Mouse (Mus musculus): Measurements from ENCODE around the gene Gdpd1. TPM values are rescaled to one million over a fixed set of nuclear protein-coding genes. Genes with fewer than 3 reads are reported as not detected.
A peak's percentile ranks its signal among the peaks of the same experiment; 100 is the strongest.

The Gdpd1 gene
- polyA plus RNA-seq, 1 experiment from 2014 or later, result 32.1 TPM

DNA sequence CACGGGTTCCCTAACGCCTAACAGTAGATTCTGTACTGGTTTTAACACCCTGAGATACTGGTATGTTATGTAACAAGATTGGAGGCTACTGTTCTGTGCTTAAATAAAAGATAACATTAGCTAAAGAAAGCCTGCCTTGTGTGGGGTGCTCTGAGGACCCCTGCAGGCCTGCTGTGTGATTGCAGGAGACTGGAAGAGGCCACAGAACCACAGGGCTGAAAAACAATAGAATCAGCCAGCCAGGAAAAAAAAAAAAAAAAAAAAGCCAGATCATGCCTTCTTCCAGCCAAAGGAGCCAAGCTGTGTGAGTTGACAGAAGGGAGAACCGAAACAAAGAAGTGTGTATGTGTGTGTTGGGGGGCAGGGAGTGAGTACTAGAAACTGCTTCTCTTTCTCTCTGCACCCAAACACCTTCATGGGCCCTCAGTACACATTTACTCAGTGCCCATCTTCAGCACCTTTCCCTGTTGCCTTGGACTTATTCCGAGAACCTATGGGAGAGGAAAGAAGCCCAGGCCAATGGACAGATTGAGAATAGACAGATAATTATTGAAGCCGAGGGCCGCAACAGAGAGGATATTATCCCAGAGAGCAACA, 78.1 kb downstream of the Gdpd1 start:
- Histone ChIP-seq H3K27me3 (ENCODE audit: control insufficient read depth, insufficient read depth, low read length) (no peaks in the 10 kb centered on the region), H3K9ac (ENCODE audit: low read length) (no peak overlapping the region), H3K4me1 (ENCODE audit: control insufficient read depth, insufficient read depth, low read length) (peaks cover 27% of the 10 kb centered on the region), H3K4me2 (ENCODE audit: low read depth, low read length) (no peak overlapping the region), H3K4me3 (ENCODE audit: low read length) (no peak overlapping the region), H3K9me3 (replicated peaks; ENCODE audit: control insufficient read depth, low read length) (no peaks in the 10 kb centered on the region), H3K36me3 (ENCODE audit: control insufficient read depth, insufficient read depth) (no peaks in the 10 kb centered on the region), H3K27ac (ENCODE audit: low read length) (peak overlapping the region; percentile 86)
- WGBS, result 34% methylated on average over 6 of the region's 6 CpGs
- no peak for ATAC-seq (replicated peaks; ENCODE audit: extremely low read depth, insufficient read depth, low FRiP score)

DNA sequence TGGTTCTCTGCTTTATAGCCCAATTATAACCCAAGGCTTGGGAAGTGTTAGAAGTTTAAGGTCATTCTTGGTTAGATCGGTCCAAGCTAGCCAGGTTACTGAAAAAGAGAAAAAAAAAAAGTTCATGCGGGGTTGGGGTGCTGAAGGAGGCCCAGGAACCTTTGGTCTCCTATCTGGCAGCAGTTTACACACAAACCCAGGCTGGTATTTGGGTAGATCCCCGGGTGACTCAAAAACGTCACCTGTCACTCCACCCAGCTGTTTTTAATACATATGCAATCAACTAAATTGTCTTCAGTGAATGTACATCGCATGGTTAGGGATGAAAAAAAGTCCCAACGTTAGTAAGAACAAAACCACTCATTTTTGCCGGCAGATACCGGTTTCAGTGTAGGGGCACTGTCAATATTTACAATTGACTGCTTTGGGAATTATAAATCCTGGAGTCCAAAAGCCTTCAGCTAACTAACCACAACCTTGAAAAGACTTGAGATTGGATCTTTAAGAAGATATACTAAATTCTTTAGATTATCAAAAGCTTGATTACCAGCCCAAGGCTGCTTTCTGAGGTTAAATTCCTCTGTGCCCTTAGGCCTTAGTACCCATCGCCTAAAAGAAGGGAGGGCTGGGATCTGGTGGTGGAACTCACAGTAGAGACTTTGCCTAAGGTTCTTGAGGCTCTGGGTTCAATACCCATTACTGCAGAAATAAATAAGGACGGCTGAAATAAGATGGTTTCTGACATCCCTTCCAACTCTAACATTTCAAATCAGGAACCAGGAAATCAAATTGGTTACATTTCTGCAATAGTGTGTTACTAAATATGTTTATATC, 78.9 kb downstream of the Gdpd1 start:
- Histone ChIP-seq H3K4me3 (ENCODE audit: low read length) (no peak overlapping the region), H3K9me3 (replicated peaks; ENCODE audit: control insufficient read depth, low read length) (no peaks in the 10 kb centered on the region), H3K4me2 (ENCODE audit: low read depth, low read length) (no peak overlapping the region), H3K27ac (ENCODE audit: low read length) (peak overlapping the region; percentile 86), H3K9ac (ENCODE audit: low read length) (0 out of 2 replicates have a peak overlapping the region, but pooled peaks have one; percentile 13), H3K27me3 (ENCODE audit: control insufficient read depth, insufficient read depth, low read length) (no peaks in the 10 kb centered on the region), H3K4me1 (ENCODE audit: control insufficient read depth, insufficient read depth, low read length) (peaks cover 35% of the 10 kb centered on the region), H3K36me3 (ENCODE audit: control insufficient read depth, insufficient read depth) (no peaks in the 10 kb centered on the region)
- ATAC-seq (replicated peaks; ENCODE audit: extremely low read depth, insufficient read depth, low FRiP score), result no peak
- 49% methylated on average over 10 of the region's 10 CpGs for WGBS

DNA sequence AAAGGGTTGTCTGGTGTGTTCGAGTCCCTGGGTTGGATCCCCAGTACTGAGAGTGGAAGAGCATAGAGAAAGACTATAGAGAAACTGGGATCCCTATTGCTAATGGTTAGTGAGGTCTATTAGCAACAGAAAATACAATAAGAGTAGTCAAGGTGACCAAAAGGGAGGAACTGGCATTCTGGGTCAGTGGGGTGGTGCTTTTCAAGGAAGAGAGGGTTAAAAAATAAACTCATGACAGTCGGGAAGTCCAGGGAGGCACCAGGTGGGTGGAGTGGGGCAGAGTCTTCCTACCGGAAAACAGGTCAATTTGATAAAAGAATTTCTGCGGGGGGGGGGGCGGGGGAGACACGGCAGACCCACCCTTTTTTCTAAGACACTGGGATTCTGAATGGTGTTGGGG, 79.5 kb downstream of the Gdpd1 start:
- no peaks in the 10 kb centered on the region for H3K36me3 ChIP-seq (ENCODE audit: control insufficient read depth, insufficient read depth)
- WGBS, result 23% methylated on average over 6 of the region's 6 CpGs
- peak overlapping the region; percentile 70 for H3K9ac ChIP-seq (ENCODE audit: low read length)
- H3K27ac ChIP-seq (ENCODE audit: low read length), result peak overlapping the region; percentile 86
- peak overlapping the region; percentile 97 for H3K4me3 ChIP-seq (ENCODE audit: low read length)
- H3K27me3 ChIP-seq (ENCODE audit: control insufficient read depth, insufficient read depth, low read length), result no peaks in the 10 kb centered on the region
- H3K4me2 ChIP-seq (ENCODE audit: low read depth, low read length), result peak overlapping the region; percentile 75
- peaks cover 41% of the 10 kb centered on the region for H3K4me1 ChIP-seq (ENCODE audit: control insufficient read depth, insufficient read depth, low read length)
- H3K9me3 ChIP-seq (replicated peaks; ENCODE audit: control insufficient read depth, low read length), result no peaks in the 10 kb centered on the region
- ATAC-seq (replicated peaks; ENCODE audit: extremely low read depth, insufficient read depth, low FRiP score), result no peak

DNA sequence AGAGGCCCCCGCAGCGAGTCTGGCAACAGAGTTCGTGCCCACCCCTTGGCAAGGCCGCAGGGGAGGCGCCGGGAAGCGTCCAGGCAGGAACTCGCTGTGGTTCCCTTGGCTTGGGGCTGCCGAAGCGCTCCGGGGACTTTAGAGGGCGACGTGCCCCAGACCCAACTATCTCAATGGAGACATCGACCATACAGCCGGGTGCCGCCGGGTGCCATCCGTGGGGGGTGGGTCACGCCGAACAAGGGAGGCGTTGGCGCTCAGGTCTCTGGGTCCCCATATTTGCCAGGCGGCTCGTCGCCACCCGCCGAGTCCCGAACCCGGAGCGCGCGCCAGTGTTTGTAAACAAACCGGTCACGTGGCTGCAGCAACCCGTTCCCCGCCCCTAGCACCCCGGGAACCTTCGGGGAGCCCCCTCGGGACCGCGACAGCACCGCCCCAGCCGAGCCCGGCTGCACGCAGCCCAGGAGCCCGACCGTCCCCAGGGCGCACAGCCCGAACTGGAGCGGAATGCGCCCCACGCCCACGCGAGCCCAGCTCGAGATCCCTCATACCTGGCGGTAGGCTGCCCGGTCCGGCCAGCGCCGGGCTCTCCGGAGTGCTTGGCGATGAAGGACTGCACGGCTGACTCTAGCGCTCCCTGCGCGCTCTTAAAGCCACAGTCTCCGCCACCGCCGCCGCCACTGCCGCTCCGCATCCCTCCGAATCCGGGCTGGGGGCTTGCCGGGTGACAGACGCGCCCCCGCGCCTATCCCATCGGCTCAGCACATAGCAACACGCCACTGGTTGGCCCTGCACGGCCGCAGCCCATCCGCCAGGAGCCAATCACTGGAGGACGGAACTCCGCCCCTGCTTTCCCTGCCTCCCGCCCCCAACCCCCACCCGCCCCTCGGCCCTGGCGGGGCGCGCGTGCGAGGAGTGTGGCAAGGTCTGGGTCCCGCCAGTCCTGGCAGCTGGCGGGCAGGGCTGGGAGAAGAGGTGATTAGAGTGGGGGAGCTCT, 80.5 kb downstream of the Gdpd1 start, which contains the start of gene Ypel2:
Gene Ypel2 (minus strand): TSS at position 667 of the 997 bp plus-strand sequence.
- H3K9me3 ChIP-seq (replicated peaks; ENCODE audit: control insufficient read depth, low read length), result no peaks in the 10 kb centered on the region
- WGBS, result under 1% methylated on average over 93 of the region's 96 CpGs
- peaks cover 46% of the 10 kb centered on the region for H3K4me1 ChIP-seq (ENCODE audit: control insufficient read depth, insufficient read depth, low read length)
- H3K27me3 ChIP-seq (ENCODE audit: control insufficient read depth, insufficient read depth, low read length), result no peaks in the 10 kb centered on the region
- H3K4me3 ChIP-seq (ENCODE audit: low read length), result peak within 1 kb of the TSS; percentile 97
- peak within 1 kb of the TSS; percentile 75 for H3K4me2 ChIP-seq (ENCODE audit: low read depth, low read length)
- H3K36me3 ChIP-seq (ENCODE audit: control insufficient read depth, insufficient read depth), result no peaks in the 10 kb centered on the region
- ATAC-seq (replicated peaks; ENCODE audit: extremely low read depth, insufficient read depth, low FRiP score), result peak; percentile 99
- peak within 1 kb of the TSS; percentile 98 for H3K27ac ChIP-seq (ENCODE audit: low read length)
- peak within 1 kb of the TSS; percentile 97 for H3K9ac ChIP-seq (ENCODE audit: low read length)

DNA sequence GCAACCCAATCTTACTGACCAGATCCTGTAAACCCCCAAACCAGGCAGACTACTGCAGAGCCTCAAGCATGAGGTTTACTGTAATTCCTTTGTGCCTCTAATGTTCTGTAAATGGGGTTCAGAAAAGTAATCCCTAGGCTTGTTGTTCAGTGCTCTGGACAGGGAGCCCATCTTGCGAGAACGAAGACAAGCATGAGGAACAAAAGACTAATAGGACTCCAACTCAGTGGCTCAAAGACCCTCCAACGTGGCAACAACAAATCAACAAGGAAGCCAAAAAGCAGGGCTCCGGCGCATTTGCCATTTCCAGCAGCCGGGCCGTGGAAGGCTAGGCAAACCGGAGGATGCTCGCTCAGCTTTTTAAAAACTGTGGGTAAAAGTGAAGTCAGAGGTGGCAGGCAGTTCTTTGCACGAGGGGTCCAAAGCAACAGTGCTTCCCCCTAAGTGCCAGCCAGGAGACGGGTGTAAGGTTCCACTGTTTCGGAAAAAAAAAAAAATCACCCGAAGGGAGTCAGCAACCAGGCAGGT, 81.3 kb downstream of the Gdpd1 start:
- Histone ChIP-seq H3K4me1 (ENCODE audit: control insufficient read depth, insufficient read depth, low read length) (peaks cover 51% of the 10 kb centered on the region), H3K9ac (ENCODE audit: low read length) (peak overlapping the region; percentile 97), H3K4me2 (ENCODE audit: low read depth, low read length) (peak overlapping the region; percentile 75), H3K36me3 (ENCODE audit: control insufficient read depth, insufficient read depth) (no peaks in the 10 kb centered on the region), H3K9me3 (replicated peaks; ENCODE audit: control insufficient read depth, low read length) (no peaks in the 10 kb centered on the region), H3K4me3 (ENCODE audit: low read length) (peak overlapping the region; percentile 97), H3K27ac (ENCODE audit: low read length) (peak overlapping the region; percentile 98), H3K27me3 (ENCODE audit: control insufficient read depth, insufficient read depth, low read length) (no peaks in the 10 kb centered on the region)
- 2% methylated on average over 13 of the region's 13 CpGs for WGBS
- ATAC-seq (replicated peaks; ENCODE audit: extremely low read depth, insufficient read depth, low FRiP score), result no peak

DNA sequence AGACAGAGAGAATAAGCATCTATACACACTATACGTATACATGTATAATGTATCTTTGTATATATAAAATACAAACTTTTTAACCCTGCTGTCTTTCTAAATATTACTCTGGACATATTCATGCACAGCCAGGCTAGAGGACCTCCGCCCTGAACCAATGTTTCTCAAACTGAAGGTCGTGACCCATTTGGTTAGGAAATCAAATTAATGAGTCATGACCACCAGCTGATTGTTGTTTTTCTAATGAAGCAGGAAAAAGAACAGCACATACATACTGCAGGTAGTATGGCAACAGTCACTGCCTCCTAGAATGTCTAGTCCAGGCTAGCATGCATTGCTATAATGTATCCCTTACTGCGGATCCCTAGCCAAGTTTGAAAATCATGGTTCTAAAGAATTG, 82.6 kb downstream of the Gdpd1 start:
- H3K4me2 ChIP-seq (ENCODE audit: low read depth, low read length), result peak overlapping the region; percentile 75
- H3K9ac ChIP-seq (ENCODE audit: low read length), result peak overlapping the region; percentile 97
- no peaks in the 10 kb centered on the region for H3K36me3 ChIP-seq (ENCODE audit: control insufficient read depth, insufficient read depth)
- peak overlapping the region; percentile 97 for H3K4me3 ChIP-seq (ENCODE audit: low read length)
- H3K4me1 ChIP-seq (ENCODE audit: control insufficient read depth, insufficient read depth, low read length), result peaks cover 57% of the 10 kb centered on the region
- no peak overlapping the region; the same call in 1 of the 2 replicates for H3K27ac ChIP-seq (ENCODE audit: low read length)
- ATAC-seq (replicated peaks; ENCODE audit: extremely low read depth, insufficient read depth, low FRiP score), result no peak
- no peaks in the 10 kb centered on the region for H3K9me3 ChIP-seq (replicated peaks; ENCODE audit: control insufficient read depth, low read length)
- H3K27me3 ChIP-seq (ENCODE audit: control insufficient read depth, insufficient read depth, low read length), result no peaks in the 10 kb centered on the region
- 82% methylated on average over 4 of the region's 4 CpGs for WGBS

DNA sequence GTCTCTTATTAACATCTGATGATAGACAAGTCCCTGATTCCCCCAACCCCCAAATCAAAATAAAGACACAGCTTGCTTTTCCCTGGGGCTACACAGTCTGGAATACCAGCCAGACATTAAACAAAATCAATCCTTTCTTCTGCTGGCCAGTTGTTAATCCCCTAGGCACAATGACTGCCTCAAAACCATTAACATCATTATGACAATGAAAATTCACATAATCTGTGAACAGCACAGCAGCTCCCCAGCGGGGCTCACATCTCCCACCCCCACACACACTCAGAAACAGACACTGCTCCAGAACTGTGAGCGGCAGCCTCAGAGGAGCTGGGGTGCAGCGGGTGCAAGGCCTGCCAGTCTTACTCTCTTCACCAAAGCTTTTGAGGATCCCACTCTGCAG, 83.6 kb downstream of the Gdpd1 start:
- Histone ChIP-seq H3K27me3 (ENCODE audit: control insufficient read depth, insufficient read depth, low read length) (no peaks in the 10 kb centered on the region), H3K9ac (ENCODE audit: low read length) (peak overlapping the region; percentile 39), H3K4me3 (ENCODE audit: low read length) (no peak overlapping the region), H3K4me2 (ENCODE audit: low read depth, low read length) (peak overlapping the region; percentile 36), H3K27ac (ENCODE audit: low read length) (no peak overlapping the region), H3K36me3 (ENCODE audit: control insufficient read depth, insufficient read depth) (no peaks in the 10 kb centered on the region), H3K9me3 (replicated peaks; ENCODE audit: control insufficient read depth, low read length) (no peaks in the 10 kb centered on the region), H3K4me1 (ENCODE audit: control insufficient read depth, insufficient read depth, low read length) (peaks cover 51% of the 10 kb centered on the region)
- no peak for ATAC-seq (replicated peaks; ENCODE audit: extremely low read depth, insufficient read depth, low FRiP score)
- WGBS, result 69% methylated on average over 3 of the region's 3 CpGs

DNA sequence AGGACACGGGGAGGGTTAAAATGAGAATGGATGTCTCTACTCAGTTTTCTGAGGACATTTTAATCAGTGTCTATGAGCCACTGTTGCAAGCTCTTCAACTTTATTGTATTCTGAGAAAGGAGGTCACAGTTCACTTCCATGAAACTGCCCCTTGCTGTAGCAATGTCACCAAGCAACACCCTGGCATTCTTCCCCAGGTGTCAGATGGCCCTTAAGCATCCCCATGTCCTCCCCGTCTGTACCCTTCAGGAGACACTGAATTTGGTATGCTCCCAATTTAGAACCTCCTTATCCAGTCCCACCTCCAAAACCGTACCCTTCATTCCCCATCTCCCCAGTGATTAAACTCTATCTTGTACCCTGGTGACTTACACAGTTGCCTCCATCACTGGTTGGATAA, 88.9 kb downstream of the Gdpd1 start:
- Histone ChIP-seq H3K9ac (ENCODE audit: low read length) (no peak overlapping the region), H3K4me3 (ENCODE audit: low read length) (no peak overlapping the region), H3K27ac (ENCODE audit: low read length) (peak overlapping the region; percentile 44; the same call in 1 of the 2 replicates), H3K9me3 (replicated peaks; ENCODE audit: control insufficient read depth, low read length) (no peaks in the 10 kb centered on the region), H3K36me3 (ENCODE audit: control insufficient read depth, insufficient read depth) (no peaks in the 10 kb centered on the region), H3K4me2 (ENCODE audit: low read depth, low read length) (no peak overlapping the region), H3K27me3 (ENCODE audit: control insufficient read depth, insufficient read depth, low read length) (no peaks in the 10 kb centered on the region), H3K4me1 (ENCODE audit: control insufficient read depth, insufficient read depth, low read length) (peaks cover 47% of the 10 kb centered on the region)
- ATAC-seq (replicated peaks; ENCODE audit: extremely low read depth, insufficient read depth, low FRiP score), result no peak
- WGBS, result 45% methylated on average over 3 of the region's 3 CpGs
